Mouse (Mus musculus): ENCODE measurements around the gene Filip1l. TPM values are rescaled to one million over a fixed set of nuclear protein-coding genes. Genes with fewer than 3 reads are reported as not detected.

Gene Filip1l
- polyA plus RNA-seq, 1 experiment from 2014 or later = 3.4 TPM

DNA sequence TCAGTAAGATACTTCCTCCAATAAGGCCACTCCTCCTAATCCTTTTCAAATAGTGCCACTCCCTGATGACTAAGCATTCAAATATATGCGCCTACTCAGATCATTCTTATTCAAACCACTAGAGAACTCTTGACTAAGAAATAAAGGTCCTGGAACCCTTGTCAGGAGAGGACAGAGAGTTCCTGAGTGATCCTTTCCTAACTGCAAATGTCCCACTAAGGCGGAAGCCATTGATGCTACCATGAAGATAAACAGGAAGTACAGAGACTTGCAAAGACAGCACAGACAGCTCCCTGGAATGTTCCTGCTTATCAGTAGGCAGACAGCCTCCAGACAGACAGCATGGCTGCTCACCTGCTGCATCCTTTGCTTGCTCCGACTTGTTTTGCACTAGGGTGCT lies 190.3 kb downstream of the Filip1l start:
- no peaks in the 10 kb centered on the region for H3K9me3 ChIP-seq (ENCODE audit: control insufficient read depth, low read length)
- no peak overlapping the region for H3K9ac ChIP-seq
- no peak overlapping the region for H3K27ac ChIP-seq
- no peaks in the 10 kb centered on the region for H3K36me3 ChIP-seq (replicated peaks; ENCODE audit: control insufficient read depth, insufficient read depth)
- H3K4me3 ChIP-seq (replicated peaks; ENCODE audit: low read length) = no peak overlapping the region
- 95% methylated on average over 3 of the region's 3 CpGs for WGBS
- DNase-seq (ENCODE audit: low spot score) = no peak
- H3K4me2 ChIP-seq (replicated peaks) = no peak overlapping the region
- ATAC-seq (ENCODE audit: low FRiP score) = no peak
- no peaks in the 10 kb centered on the region for H3K4me1 ChIP-seq (replicated peaks; ENCODE audit: control insufficient read depth, insufficient read depth, low read length)
- H3K27me3 ChIP-seq (ENCODE audit: control insufficient read depth, insufficient read depth, low read length) = no peaks in the 10 kb centered on the region

GRCm38 (mm10) chr16:57544441-57544840 lies 191.5 kb downstream of the Filip1l start:
- Histone ChIP-seq H3K27ac (no peak overlapping the region), H3K9me3 (ENCODE audit: control insufficient read depth, low read length) (no peaks in the 10 kb centered on the region), H3K36me3 (replicated peaks; ENCODE audit: control insufficient read depth, insufficient read depth) (no peaks in the 10 kb centered on the region), H3K4me3 (replicated peaks; ENCODE audit: low read length) (no peak overlapping the region), H3K4me1 (replicated peaks; ENCODE audit: control insufficient read depth, insufficient read depth, low read length) (no peaks in the 10 kb centered on the region), H3K27me3 (ENCODE audit: control insufficient read depth, insufficient read depth, low read length) (no peaks in the 10 kb centered on the region), H3K4me2 (replicated peaks) (no peak overlapping the region), H3K9ac (no peak overlapping the region)
- DNase-seq (ENCODE audit: low spot score) (no peak), ATAC-seq (ENCODE audit: low FRiP score) (no peak)
- WGBS = 81% methylated on average over 8 of the region's 8 CpGs

DNA sequence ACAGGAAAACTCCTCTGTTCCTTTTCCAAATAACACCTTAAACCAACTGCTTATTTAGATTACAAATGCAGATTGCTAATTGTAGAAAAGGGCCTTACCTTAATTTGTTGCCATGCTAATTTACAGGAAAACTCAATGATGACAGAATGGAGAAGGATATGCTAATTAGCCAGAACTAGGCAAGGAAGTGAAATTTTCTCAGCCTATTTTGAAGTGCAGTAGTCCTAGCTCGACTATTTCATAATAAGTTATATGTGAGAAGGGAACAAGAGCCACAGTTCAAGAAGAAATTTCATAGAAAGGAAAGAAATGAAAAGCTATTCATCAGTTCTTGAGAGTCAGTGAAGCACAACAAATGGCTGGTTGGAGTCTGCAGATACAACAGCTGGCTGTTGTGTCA lies 193.5 kb downstream of the Filip1l start:
- H3K27ac ChIP-seq = no peak overlapping the region
- no peak overlapping the region for H3K4me3 ChIP-seq (replicated peaks; ENCODE audit: low read length)
- no peak overlapping the region for H3K4me2 ChIP-seq (replicated peaks)
- DNase-seq (ENCODE audit: low spot score) = no peak
- 71% methylated on average over 1 of the region's 1 CpGs for WGBS
- H3K36me3 ChIP-seq (replicated peaks; ENCODE audit: control insufficient read depth, insufficient read depth) = no peaks in the 10 kb centered on the region
- H3K9me3 ChIP-seq (ENCODE audit: control insufficient read depth, low read length) = no peaks in the 10 kb centered on the region
- no peak overlapping the region for H3K9ac ChIP-seq
- H3K27me3 ChIP-seq (ENCODE audit: control insufficient read depth, insufficient read depth, low read length) = peaks cover 11% of the 10 kb centered on the region
- ATAC-seq (ENCODE audit: low FRiP score) = no peak
- H3K4me1 ChIP-seq (replicated peaks; ENCODE audit: control insufficient read depth, insufficient read depth, low read length) = no peaks in the 10 kb centered on the region

DNA sequence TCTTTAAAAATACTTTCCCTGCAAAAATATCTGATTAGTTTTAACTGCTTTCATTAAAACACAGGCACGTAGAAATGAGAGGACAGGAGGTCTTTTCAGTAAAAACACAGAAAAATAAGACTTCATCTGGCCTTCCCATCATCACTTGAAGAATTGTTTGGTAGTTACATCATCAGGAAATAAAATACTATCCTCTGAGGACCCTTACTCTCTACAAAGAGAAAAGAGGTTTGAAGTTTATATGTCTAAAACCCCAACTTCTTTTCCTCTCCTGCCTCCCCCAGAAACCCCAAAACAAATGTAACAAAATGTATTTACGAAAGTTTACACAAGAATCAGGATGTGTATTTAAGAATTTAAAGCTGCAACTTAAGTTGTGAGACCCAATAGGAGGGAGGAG lies 195.7 kb downstream of the Filip1l start:
- ATAC-seq (ENCODE audit: low FRiP score) (no peak), DNase-seq (ENCODE audit: low spot score) (no peak)
- Histone ChIP-seq H3K27me3 (ENCODE audit: control insufficient read depth, insufficient read depth, low read length) (peaks cover 11% of the 10 kb centered on the region), H3K36me3 (replicated peaks; ENCODE audit: control insufficient read depth, insufficient read depth) (no peaks in the 10 kb centered on the region), H3K9me3 (ENCODE audit: control insufficient read depth, low read length) (no peaks in the 10 kb centered on the region), H3K4me3 (replicated peaks; ENCODE audit: low read length) (peak overlapping the region; percentile 63), H3K9ac (peak overlapping the region; percentile 77), H3K27ac (no peak overlapping the region), H3K4me2 (replicated peaks) (peak overlapping the region; percentile 88), H3K4me1 (replicated peaks; ENCODE audit: control insufficient read depth, insufficient read depth, low read length) (no peaks in the 10 kb centered on the region)
- 75% methylated on average over 2 of the region's 2 CpGs for WGBS

- H3K27me3 ChIP-seq (ENCODE audit: control insufficient read depth, insufficient read depth, low read length) = peaks cover 11% of the 10 kb centered on the region
- DNase-seq (ENCODE audit: low spot score) (peak; percentile 77), ATAC-seq (ENCODE audit: low FRiP score) (peak; percentile 98)
- peak overlapping the region; percentile 88 for H3K4me2 ChIP-seq (replicated peaks)
- H3K9me3 ChIP-seq (ENCODE audit: control insufficient read depth, low read length) = no peaks in the 10 kb centered on the region
- H3K27ac ChIP-seq = no peak overlapping the region
- no peaks in the 10 kb centered on the region for H3K4me1 ChIP-seq (replicated peaks; ENCODE audit: control insufficient read depth, insufficient read depth, low read length)
- 3% methylated on average over 64 of the region's 64 CpGs for WGBS
- no peaks in the 10 kb centered on the region for H3K36me3 ChIP-seq (replicated peaks; ENCODE audit: control insufficient read depth, insufficient read depth)
- H3K4me3 ChIP-seq (replicated peaks; ENCODE audit: low read length) = peak overlapping the region; percentile 63
- H3K9ac ChIP-seq = peak overlapping the region; percentile 77
These were observed 196.5 kb downstream of the Filip1l start for GRCm38 (mm10) chr16:57549061-57550037.

GRCm38 (mm10) chr16:57550088-57550487 lies 197.2 kb downstream of the Filip1l start:
- Histone ChIP-seq H3K36me3 (replicated peaks; ENCODE audit: control insufficient read depth, insufficient read depth) (no peaks in the 10 kb centered on the region), H3K9ac (no peak overlapping the region), H3K27ac (no peak overlapping the region), H3K9me3 (ENCODE audit: control insufficient read depth, low read length) (no peaks in the 10 kb centered on the region), H3K4me3 (replicated peaks; ENCODE audit: low read length) (peak overlapping the region; percentile 63; the same call in 1 of the 2 replicates), H3K4me1 (replicated peaks; ENCODE audit: control insufficient read depth, insufficient read depth, low read length) (no peaks in the 10 kb centered on the region), H3K4me2 (replicated peaks) (peak overlapping the region; percentile 88), H3K27me3 (ENCODE audit: control insufficient read depth, insufficient read depth, low read length) (peaks cover 11% of the 10 kb centered on the region)
- WGBS = 59% methylated on average over 3 of the region's 3 CpGs
- DNase-seq (ENCODE audit: low spot score) (no peak), ATAC-seq (ENCODE audit: low FRiP score) (no peak)

- H3K27ac ChIP-seq = no peak overlapping the region
- no peak overlapping the region for H3K4me3 ChIP-seq (replicated peaks; ENCODE audit: low read length)
- DNase-seq (ENCODE audit: low spot score) (no peak), ATAC-seq (ENCODE audit: low FRiP score) (no peak)
- H3K4me1 ChIP-seq (replicated peaks; ENCODE audit: control insufficient read depth, insufficient read depth, low read length) = no peaks in the 10 kb centered on the region
- peaks cover 11% of the 10 kb centered on the region for H3K27me3 ChIP-seq (ENCODE audit: control insufficient read depth, insufficient read depth, low read length)
- H3K9ac ChIP-seq = no peak overlapping the region
- H3K4me2 ChIP-seq (replicated peaks) = no peak overlapping the region
- WGBS = 37% methylated on average over 2 of the region's 2 CpGs
- H3K9me3 ChIP-seq (ENCODE audit: control insufficient read depth, low read length) = no peaks in the 10 kb centered on the region
- no peaks in the 10 kb centered on the region for H3K36me3 ChIP-seq (replicated peaks; ENCODE audit: control insufficient read depth, insufficient read depth)
These were observed 197.9 kb downstream of the Filip1l start for GRCm38 (mm10) chr16:57550817-57551216.

GRCm38 (mm10) chr16:57551617-57552016 lies 198.7 kb downstream of the Filip1l start:
- no peak overlapping the region for H3K27ac ChIP-seq

DNA sequence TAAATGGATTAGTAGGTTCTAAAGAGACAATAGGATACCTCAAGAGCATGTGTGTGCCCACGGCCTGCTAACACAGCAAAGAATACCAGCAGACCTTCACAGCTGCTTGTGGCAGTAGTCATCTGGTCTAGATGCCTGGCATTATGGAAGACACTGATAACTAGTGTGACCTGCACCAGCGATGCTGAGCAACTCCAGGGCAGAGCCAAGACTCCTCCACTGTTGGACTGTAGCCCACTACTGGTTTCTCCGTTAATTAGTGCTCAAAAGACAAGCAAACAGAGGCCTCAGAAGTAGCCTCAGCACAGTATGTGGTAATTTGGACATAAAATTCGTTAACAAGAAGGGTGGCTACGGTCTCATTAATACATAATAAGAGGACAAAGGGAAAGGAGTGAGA lies 199.8 kb downstream of the Filip1l start:
- Histone ChIP-seq H3K36me3 (replicated peaks; ENCODE audit: control insufficient read depth, insufficient read depth) (no peaks in the 10 kb centered on the region), H3K9me3 (ENCODE audit: control insufficient read depth, low read length) (no peaks in the 10 kb centered on the region), H3K4me2 (replicated peaks) (no peak overlapping the region), H3K27me3 (ENCODE audit: control insufficient read depth, insufficient read depth, low read length) (peaks cover 11% of the 10 kb centered on the region), H3K4me1 (replicated peaks; ENCODE audit: control insufficient read depth, insufficient read depth, low read length) (no peaks in the 10 kb centered on the region), H3K27ac (no peak overlapping the region), H3K4me3 (replicated peaks; ENCODE audit: low read length) (no peak overlapping the region), H3K9ac (no peak overlapping the region)
- 76% methylated on average over 5 of the region's 5 CpGs for WGBS
- DNase-seq (ENCODE audit: low spot score) (no peak), ATAC-seq (ENCODE audit: low FRiP score) (no peak)

More at GRCm38 (mm10) chr16:57551617-57552016, 198.7 kb downstream of the Filip1l start:
- Histone ChIP-seq H3K9me3 (ENCODE audit: control insufficient read depth, low read length) (no peaks in the 10 kb centered on the region), H3K27me3 (ENCODE audit: control insufficient read depth, insufficient read depth, low read length) (peaks cover 11% of the 10 kb centered on the region), H3K36me3 (replicated peaks; ENCODE audit: control insufficient read depth, insufficient read depth) (no peaks in the 10 kb centered on the region), H3K9ac (no peak overlapping the region), H3K4me1 (replicated peaks; ENCODE audit: control insufficient read depth, insufficient read depth, low read length) (no peaks in the 10 kb centered on the region), H3K4me2 (replicated peaks) (no peak overlapping the region), H3K4me3 (replicated peaks; ENCODE audit: low read length) (no peak overlapping the region)
- WGBS = 82% methylated on average over 2 of the region's 2 CpGs
- ATAC-seq (ENCODE audit: low FRiP score) (no peak), DNase-seq (ENCODE audit: low spot score) (no peak)
